Mouse (Mus musculus): ENCODE measurements around the gene Amdhd2. TPM values are rescaled to one million over a fixed set of nuclear protein-coding genes. Genes with fewer than 3 reads are reported as not detected.
A peak's percentile ranks its signal among the peaks of the same experiment; 100 is the strongest.

Gene Amdhd2
- total and polyA plus RNA-seq, 3 experiments, result 9.0 to 17.7 (median 10.2) TPM

- Histone ChIP-seq H3K36me3 (ENCODE audit: control insufficient read depth, insufficient read depth, low read length) (peaks cover 10% of the 10 kb centered on the region), H3K9ac (ENCODE audit: low read depth, low read length) (no peak overlapping the region), H3K27ac (no peak overlapping the region), H3K4me1 (ENCODE audit: control insufficient read depth, insufficient read depth, low read length) (peaks cover 4% of the 10 kb centered on the region), H3K4me3 (no peak overlapping the region), H3K79me2 (replicated peaks; ENCODE audit: control insufficient read depth, insufficient read depth, low read length) (peaks cover 10% of the 10 kb centered on the region), H3K27me3 (ENCODE audit: control insufficient read depth, insufficient read depth, low read length) (no peaks in the 10 kb centered on the region)
- 46% methylated on average over 1 of the region's 1 CpGs for WGBS
- no peak for DNase-seq
- intact Hi-C loops (cut with DNase I), result no loop called here
- TF ChIP-seq EP300 (IDR thresholded peaks at IDR 0.05; ENCODE audit: insufficient read depth, low read depth, low read length) (no peak), CTCF (IDR thresholded peaks at IDR 0.05) (no peak), POLR2A (IDR thresholded peaks at IDR 0.05; ENCODE audit: insufficient read depth, low read depth, low read length) (no peak)
These were observed 36.0 kb downstream of the Amdhd2 start for GRCm38 (mm10) chr17:24127592-24127991.

- 59% methylated on average over 3 of the region's 3 CpGs for WGBS
- TF ChIP-seq CTCF (IDR thresholded peaks at IDR 0.05), result no peak
- no peak overlapping the region for H3K4me3 ChIP-seq
These were observed 36.8 kb downstream of the Amdhd2 start for GRCm38 (mm10) chr17:24126801-24127200.

GRCm38 (mm10) chr17:24119446-24119845, 44.1 kb downstream of the Amdhd2 start:
- 66% methylated on average over 3 of the region's 3 CpGs for WGBS

More at GRCm38 (mm10) chr17:24126801-24127200, 36.8 kb downstream of the Amdhd2 start:
- no peaks in the 10 kb centered on the region for H3K27me3 ChIP-seq (ENCODE audit: control insufficient read depth, insufficient read depth, low read length)
- peaks cover 4% of the 10 kb centered on the region for H3K4me1 ChIP-seq (ENCODE audit: control insufficient read depth, insufficient read depth, low read length)
- no peak for DNase-seq
- H3K36me3 ChIP-seq (ENCODE audit: control insufficient read depth, insufficient read depth, low read length), result peaks cover 10% of the 10 kb centered on the region
- peaks cover 13% of the 10 kb centered on the region for H3K79me2 ChIP-seq (replicated peaks; ENCODE audit: control insufficient read depth, insufficient read depth, low read length)
- H3K9ac ChIP-seq (ENCODE audit: low read depth, low read length), result no peak overlapping the region
- intact Hi-C loops (cut with DNase I), result no loop called here
- no peak overlapping the region for H3K27ac ChIP-seq

DNA sequence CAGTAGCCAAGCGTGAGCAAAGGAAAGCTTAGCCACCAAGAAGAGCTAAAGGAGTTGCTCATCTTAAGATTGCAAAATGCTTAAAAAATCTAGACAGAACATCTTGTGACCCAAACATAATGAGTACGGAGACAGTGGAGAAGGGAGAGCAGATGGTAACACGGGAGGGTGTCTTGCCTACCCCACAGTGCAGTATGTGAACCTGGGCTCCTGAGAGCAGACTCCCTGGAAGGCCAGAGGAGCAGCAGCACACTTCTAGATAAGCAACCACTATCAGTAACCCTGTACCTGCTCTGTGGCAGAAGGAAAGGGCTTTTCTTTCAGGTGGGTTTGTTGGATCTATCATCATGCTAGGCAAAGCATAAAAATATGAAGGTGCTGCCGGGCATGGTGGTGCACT, 50.5 kb downstream of the Amdhd2 start:
- Histone ChIP-seq H3K79me2 (replicated peaks; ENCODE audit: control insufficient read depth, insufficient read depth, low read length) (peaks cover 5% of the 10 kb centered on the region), H3K4me3 (no peak overlapping the region), H3K4me1 (ENCODE audit: control insufficient read depth, insufficient read depth, low read length) (peaks cover 11% of the 10 kb centered on the region), H3K9ac (ENCODE audit: low read depth, low read length) (no peak overlapping the region), H3K27me3 (ENCODE audit: control insufficient read depth, insufficient read depth, low read length) (no peaks in the 10 kb centered on the region), H3K36me3 (ENCODE audit: control insufficient read depth, insufficient read depth, low read length) (peaks cover 15% of the 10 kb centered on the region), H3K27ac (no peak overlapping the region)
- intact Hi-C loops (cut with DNase I), result no loop called here
- no peak for DNase-seq
- WGBS, result 85% methylated on average over 4 of the region's 4 CpGs
- TF ChIP-seq CTCF (IDR thresholded peaks at IDR 0.05) (no peak), EP300 (IDR thresholded peaks at IDR 0.05; ENCODE audit: insufficient read depth, low read depth, low read length) (no peak), POLR2A (IDR thresholded peaks at IDR 0.05; ENCODE audit: insufficient read depth, low read depth, low read length) (no peak)

More at GRCm38 (mm10) chr17:24119446-24119845, 44.1 kb downstream of the Amdhd2 start:
- TF ChIP-seq CTCF (IDR thresholded peaks at IDR 0.05), result no peak
- no peak for TF ChIP-seq EP300 (IDR thresholded peaks at IDR 0.05; ENCODE audit: insufficient read depth, low read depth, low read length)
- TF ChIP-seq POLR2A (IDR thresholded peaks at IDR 0.05; ENCODE audit: insufficient read depth, low read depth, low read length), result no peak
- intact Hi-C loops (cut with DNase I), result no loop called here
- peaks cover 17% of the 10 kb centered on the region for H3K79me2 ChIP-seq (replicated peaks; ENCODE audit: control insufficient read depth, insufficient read depth, low read length)
- DNase-seq, result no peak
- no peaks in the 10 kb centered on the region for H3K27me3 ChIP-seq (ENCODE audit: control insufficient read depth, insufficient read depth, low read length)
- H3K36me3 ChIP-seq (ENCODE audit: control insufficient read depth, insufficient read depth, low read length), result peaks cover 9% of the 10 kb centered on the region
- H3K27ac ChIP-seq, result no peak overlapping the region
- peaks cover 9% of the 10 kb centered on the region for H3K4me1 ChIP-seq (ENCODE audit: control insufficient read depth, insufficient read depth, low read length)
- no peak overlapping the region for H3K9ac ChIP-seq (ENCODE audit: low read depth, low read length)
- no peak overlapping the region for H3K4me3 ChIP-seq

DNA sequence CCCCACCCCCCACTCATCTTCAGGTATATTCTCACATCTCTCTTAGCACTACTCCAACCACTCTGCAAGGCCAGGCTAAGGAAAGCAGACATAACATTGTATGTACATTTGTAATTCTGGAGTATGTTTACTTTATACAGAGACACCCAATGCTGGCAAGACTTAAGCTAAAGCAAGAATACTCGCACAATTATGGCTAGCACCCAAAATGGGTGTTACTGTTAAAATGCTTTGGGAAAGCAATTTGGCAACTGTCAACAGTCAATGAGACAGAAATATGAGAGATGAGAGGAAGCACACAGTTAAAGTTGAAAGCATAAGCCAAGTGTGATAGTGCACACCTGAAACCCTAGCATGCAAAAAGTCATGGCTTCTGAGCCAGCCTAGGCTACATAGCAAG, 52.3 kb downstream of the Amdhd2 start:
- 18% methylated on average over 1 of the region's 1 CpGs for WGBS
- H3K79me2 ChIP-seq (replicated peaks; ENCODE audit: control insufficient read depth, insufficient read depth, low read length), result peaks cover 5% of the 10 kb centered on the region
- no peak for DNase-seq
- H3K4me3 ChIP-seq, result no peak overlapping the region
- no peak overlapping the region for H3K27ac ChIP-seq
- no peaks in the 10 kb centered on the region for H3K27me3 ChIP-seq (ENCODE audit: control insufficient read depth, insufficient read depth, low read length)
- TF ChIP-seq EP300 (IDR thresholded peaks at IDR 0.05; ENCODE audit: insufficient read depth, low read depth, low read length), result no peak
- no peak for TF ChIP-seq POLR2A (IDR thresholded peaks at IDR 0.05; ENCODE audit: insufficient read depth, low read depth, low read length)
- TF ChIP-seq CTCF (IDR thresholded peaks at IDR 0.05), result no peak
- H3K4me1 ChIP-seq (ENCODE audit: control insufficient read depth, insufficient read depth, low read length), result peaks cover 7% of the 10 kb centered on the region
- H3K9ac ChIP-seq (ENCODE audit: low read depth, low read length), result no peak overlapping the region
- peaks cover 12% of the 10 kb centered on the region for H3K36me3 ChIP-seq (ENCODE audit: control insufficient read depth, insufficient read depth, low read length)
- intact Hi-C loops (cut with DNase I), result no loop called here

GRCm38 (mm10) chr17:24108896-24109295, 54.7 kb downstream of the Amdhd2 start:
- Histone ChIP-seq H3K4me3 (no peak overlapping the region), H3K27ac (peak overlapping the region; percentile 59), H3K27me3 (ENCODE audit: control insufficient read depth, insufficient read depth, low read length) (no peaks in the 10 kb centered on the region), H3K79me2 (replicated peaks; ENCODE audit: control insufficient read depth, insufficient read depth, low read length) (no peaks in the 10 kb centered on the region; the same call in none of the 2 replicates), H3K9ac (ENCODE audit: low read depth, low read length) (no peak overlapping the region), H3K36me3 (ENCODE audit: control insufficient read depth, insufficient read depth, low read length) (peaks cover 12% of the 10 kb centered on the region), H3K4me1 (ENCODE audit: control insufficient read depth, insufficient read depth, low read length) (peaks cover 3% of the 10 kb centered on the region)
- DNase-seq, result peak in 1 of 2 experiments; percentile 37
- 15% methylated on average over 1 of the region's 1 CpGs for WGBS
- intact Hi-C loops (cut with DNase I), result no loop called here
- TF ChIP-seq POLR2A (IDR thresholded peaks at IDR 0.05; ENCODE audit: insufficient read depth, low read depth, low read length) (no peak), EP300 (IDR thresholded peaks at IDR 0.05; ENCODE audit: insufficient read depth, low read depth, low read length) (no peak), CTCF (IDR thresholded peaks at IDR 0.05) (no peak)

Other genes starting within 250 kb of the Amdhd2 start
- gene Dcpp3, start 246.3 kb downstream of the Amdhd2 start, total RNA-seq (2021), result not detected
- not detected in 2 replicates for gene Dcpp3, start 246.3 kb downstream of the Amdhd2 start, polyA plus RNA-seq (2012; rRNA removed)
- gene Sbp, start 222.1 kb downstream of the Amdhd2 start, total RNA-seq (2021), result not detected
- gene Sbp, start 222.1 kb downstream of the Amdhd2 start, polyA plus RNA-seq (2012; rRNA removed), result not detected in 2 replicates
- not detected for gene Sbpl, start 208.5 kb downstream of the Amdhd2 start, total RNA-seq (2021)
- gene Sbpl, start 208.5 kb downstream of the Amdhd2 start, polyA plus RNA-seq (2012; rRNA removed), result not detected in 2 replicates
- gene Prss30, start 183.2 kb downstream of the Amdhd2 start, total RNA-seq (2021), result not detected
- 0.12 TPM in 2 replicates for gene Prss30, start 183.2 kb downstream of the Amdhd2 start, polyA plus RNA-seq (2012; rRNA removed)
- gene Prss22, start 165.7 kb downstream of the Amdhd2 start, total RNA-seq (2021), result not detected
- not detected in 2 replicates for gene Prss22, start 165.7 kb downstream of the Amdhd2 start, polyA plus RNA-seq (2012; rRNA removed)
- not detected for gene Prss27, start 125.6 kb downstream of the Amdhd2 start, total RNA-seq (2021)
- not detected in 2 replicates for gene Prss27, start 125.6 kb downstream of the Amdhd2 start, polyA plus RNA-seq (2012; rRNA removed)
- 1 to 10 TPM; 8.4 to 9.1 TPM for gene Kctd5, start 90.3 kb downstream of the Amdhd2 start, total RNA-seq (2021)
- 9.8 and 12.8 TPM in 2 replicates for gene Kctd5, start 90.3 kb downstream of the Amdhd2 start, polyA plus RNA-seq (2012; rRNA removed)
- 10 to 100 TPM; 42.5 to 49.1 TPM for gene Pdpk1, start 12.8 kb downstream of the Amdhd2 start, total RNA-seq (2021)
- 10.4 and 20.6 TPM in 2 replicates for gene Pdpk1, start 12.8 kb downstream of the Amdhd2 start, polyA plus RNA-seq (2012; rRNA removed)
- gene Atp6v0c, start 5.9 kb upstream of the Amdhd2 start, total RNA-seq (2021), result 100 to 1,000 TPM; 219 to 255 TPM
- gene Atp6v0c, start 5.9 kb upstream of the Amdhd2 start, polyA plus RNA-seq (2012; rRNA removed), result 732 and 788 TPM in 2 replicates
- 10 to 100 TPM; 10.3 to 11.0 TPM for gene Tbc1d24, start 41.8 kb upstream of the Amdhd2 start, total RNA-seq (2021)
- 11.3 and 29.1 TPM in 2 replicates for gene Tbc1d24, start 41.8 kb upstream of the Amdhd2 start, polyA plus RNA-seq (2012; rRNA removed)
- 1 to 10 TPM in 1 of 2 experiments, under 1 TPM in 1; 0.97 to 1.0 TPM for gene Ntn3, start 45.8 kb upstream of the Amdhd2 start, total RNA-seq (2021)
- 0.64 and 1.1 TPM in 2 replicates for gene Ntn3, start 45.8 kb upstream of the Amdhd2 start, polyA plus RNA-seq (2012; rRNA removed)
- gene Tedc2, start 57.1 kb upstream of the Amdhd2 start, total RNA-seq (2021), result 1 to 10 TPM; 2.0 TPM
- 3.8 and 5.2 TPM in 2 replicates for gene Tedc2, start 57.1 kb upstream of the Amdhd2 start, polyA plus RNA-seq (2012; rRNA removed)
- under 1 TPM; 0.57 to 0.59 TPM for gene Ccnf, start 87.7 kb upstream of the Amdhd2 start, total RNA-seq (2021)
- gene Ccnf, start 87.7 kb upstream of the Amdhd2 start, polyA plus RNA-seq (2012; rRNA removed), result 0.44 and 0.49 TPM in 2 replicates
- gene Abca17, start 187.3 kb upstream of the Amdhd2 start, total RNA-seq (2021), result not detected
- not detected in 2 replicates for gene Abca17, start 187.3 kb upstream of the Amdhd2 start, polyA plus RNA-seq (2012; rRNA removed)
- gene Abca3, start 188.2 kb upstream of the Amdhd2 start, total RNA-seq (2021), result 10 to 100 TPM; 12.1 to 12.6 TPM
- gene Abca3, start 188.2 kb upstream of the Amdhd2 start, polyA plus RNA-seq (2012; rRNA removed), result 13.4 and 15.7 TPM in 2 replicates

Measured in heart, adult 2 months (tissue).